Mouse (Mus musculus) macrophage (primary cell): Measurements from ENCODE around the gene Padi3. TPM values are rescaled to one million over a fixed set of nuclear protein-coding genes. Genes with fewer than 3 reads are reported as not detected.
A peak's percentile ranks its signal among the peaks of the same experiment; 100 is the strongest.

Experiments used
- H3K27ac ChIP-seq: fragments of 350-480 bp; formaldehyde crosslinking; 2 replicates; pipeline ENCODE4 v1.9.0; 2021
- H3K36me3 ChIP-seq: fragments of 350-480 bp; formaldehyde crosslinking; 2 replicates; pipeline ENCODE4 v1.9.0; 2021; ENCODE audit errors: inconsistent target
- H3K4me3 ChIP-seq: fragments of 350-480 bp; formaldehyde crosslinking; 2 replicates; pipeline ENCODE4 v1.9.0; 2021; ENCODE audit errors: inconsistent target
- H3K79me2 ChIP-seq: fragments of 350-480 bp; formaldehyde crosslinking; 2 replicates; pipeline ENCODE4 v1.9.0; 2021; ENCODE audit errors: inconsistent target
- WGBS: methylation state at CpG from one replicate; pipeline ENCODE4 v1.1.7; 2026; ENCODE audit warnings: inconsistent platforms; ENCODE audit not compliant: missing documents; 5-methylcytosine and 5-hydroxymethylcytosine counted together
- polyA plus RNA-seq: library from polyadenylated mRNA; stranded (reverse); fragments of 250-400 nt; gene quantifications from 3 replicates; pipeline ENCODE4 v1.2.4, GENCODE M21; 2018; ENCODE audit warnings: inconsistent platforms

The Padi3 gene
- polyA plus RNA-seq, 1 experiment from 2014 or later: 0.11 TPM

DNA sequence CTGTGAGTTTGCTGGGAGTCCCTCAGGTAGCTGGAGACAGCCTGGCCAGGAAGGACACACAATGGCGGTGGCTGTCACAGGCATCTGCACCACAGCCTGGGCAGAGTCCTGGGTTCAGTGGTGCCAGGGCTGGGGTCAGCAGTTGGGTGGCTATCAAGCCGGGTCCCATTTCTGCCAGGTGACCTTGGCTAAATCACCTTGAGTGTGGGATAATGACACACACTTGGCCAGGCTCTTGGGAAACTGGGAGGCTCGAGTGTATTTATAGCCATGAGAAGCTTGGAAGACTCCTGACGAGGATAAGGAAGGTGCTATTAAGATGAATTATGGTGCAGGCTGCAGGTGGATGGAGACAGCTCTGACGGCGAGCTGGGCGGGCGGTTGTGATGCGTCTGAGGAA lies 5.8 kb downstream of the Padi3 start:
- H3K27ac ChIP-seq: no peak overlapping the region
- no peaks in the 10 kb centered on the region for H3K79me2 ChIP-seq
- 93% methylated on average over 9 of the region's 9 CpGs for WGBS
- no peaks in the 10 kb centered on the region for H3K36me3 ChIP-seq
- no peak overlapping the region for H3K4me3 ChIP-seq

DNA sequence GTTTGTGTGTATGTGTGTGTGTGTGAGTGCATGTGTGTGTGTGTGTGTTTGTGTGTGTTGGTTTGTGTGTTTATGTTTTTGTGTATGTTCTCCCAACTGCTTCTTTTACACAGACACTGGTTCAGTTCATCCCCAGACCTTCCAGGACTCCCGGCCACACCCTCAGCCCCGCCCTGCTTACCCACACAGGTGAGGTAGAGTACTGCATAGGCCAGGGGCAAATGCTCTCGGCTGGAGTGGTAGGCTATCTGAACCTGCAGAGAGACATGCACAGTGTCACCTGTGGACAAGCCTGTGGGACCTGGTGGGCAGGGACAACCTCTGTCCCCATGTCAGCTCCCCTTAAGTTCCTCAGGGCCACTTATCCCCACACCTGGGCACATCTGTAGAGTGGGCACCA lies 9.1 kb downstream of the Padi3 start:
- WGBS: 86% methylated on average over 3 of the region's 3 CpGs
- H3K4me3 ChIP-seq: no peak overlapping the region
- no peak overlapping the region for H3K27ac ChIP-seq
- no peaks in the 10 kb centered on the region for H3K79me2 ChIP-seq
- H3K36me3 ChIP-seq: no peaks in the 10 kb centered on the region

DNA sequence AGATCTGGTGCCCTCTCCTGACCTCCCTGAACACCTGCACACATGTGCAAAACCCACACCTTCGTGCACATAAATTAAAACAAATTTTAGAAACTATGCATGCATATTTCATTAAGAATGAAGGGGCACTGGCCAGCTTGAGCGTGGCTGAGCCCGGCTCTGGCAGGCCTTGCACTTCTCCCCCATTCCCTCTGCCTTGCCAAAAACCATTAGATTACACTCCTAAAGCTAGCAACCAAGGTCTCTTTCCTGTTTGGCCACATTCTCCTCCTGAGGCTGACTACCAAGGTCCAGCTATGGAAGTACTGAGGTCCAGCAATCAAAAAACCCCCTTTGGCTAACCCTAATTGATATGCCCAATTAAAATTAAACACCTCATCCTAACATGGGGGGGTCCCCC lies 13.7 kb downstream of the Padi3 start:
- no peak overlapping the region for H3K27ac ChIP-seq
- H3K4me3 ChIP-seq: no peak overlapping the region
- H3K79me2 ChIP-seq: no peaks in the 10 kb centered on the region
- WGBS: 82% methylated on average over 3 of the region's 3 CpGs
- H3K36me3 ChIP-seq: no peaks in the 10 kb centered on the region

DNA sequence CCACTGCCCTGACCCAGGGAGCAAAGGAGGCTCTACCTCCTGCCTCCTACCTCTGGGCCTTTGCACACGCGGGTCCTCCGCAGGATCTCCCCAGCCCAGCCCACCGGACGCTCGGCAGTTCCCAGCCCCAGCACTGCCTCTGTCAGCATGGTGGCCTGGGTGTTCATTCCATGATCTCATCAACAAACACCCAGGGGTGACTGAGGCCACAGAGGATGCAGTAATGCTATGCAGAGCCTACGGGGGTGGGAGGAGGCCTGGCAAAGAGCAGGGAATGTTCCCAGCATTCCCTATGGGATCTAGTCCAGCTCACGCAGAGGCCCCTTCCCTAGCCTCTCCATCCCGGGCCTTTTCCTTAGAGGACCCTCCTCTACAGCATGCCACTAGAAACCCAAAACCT lies 15.8 kb downstream of the Padi3 start:
- 89% methylated on average over 9 of the region's 9 CpGs for WGBS

GRCm38 (mm10) chr4:140793795-140794194 lies 16.7 kb downstream of the Padi3 start:
- H3K79me2 ChIP-seq: no peaks in the 10 kb centered on the region
- WGBS: 80% methylated on average over 9 of the region's 9 CpGs
- H3K27ac ChIP-seq: no peak overlapping the region
- H3K4me3 ChIP-seq: no peak overlapping the region
- no peaks in the 10 kb centered on the region for H3K36me3 ChIP-seq

More for the DNA sequence above, 15.8 kb downstream of the Padi3 start:
- H3K79me2 ChIP-seq: no peaks in the 10 kb centered on the region
- no peak overlapping the region for H3K4me3 ChIP-seq
- H3K36me3 ChIP-seq: no peaks in the 10 kb centered on the region
- no peak overlapping the region for H3K27ac ChIP-seq

- H3K79me2 ChIP-seq: no peaks in the 10 kb centered on the region
- no peak overlapping the region for H3K27ac ChIP-seq
- no peak overlapping the region for H3K4me3 ChIP-seq
- no peaks in the 10 kb centered on the region for H3K36me3 ChIP-seq
- 93% methylated on average over 7 of the region's 7 CpGs for WGBS
These were observed 17.9 kb downstream of the Padi3 start for GRCm38 (mm10) chr4:140792584-140792983.

DNA sequence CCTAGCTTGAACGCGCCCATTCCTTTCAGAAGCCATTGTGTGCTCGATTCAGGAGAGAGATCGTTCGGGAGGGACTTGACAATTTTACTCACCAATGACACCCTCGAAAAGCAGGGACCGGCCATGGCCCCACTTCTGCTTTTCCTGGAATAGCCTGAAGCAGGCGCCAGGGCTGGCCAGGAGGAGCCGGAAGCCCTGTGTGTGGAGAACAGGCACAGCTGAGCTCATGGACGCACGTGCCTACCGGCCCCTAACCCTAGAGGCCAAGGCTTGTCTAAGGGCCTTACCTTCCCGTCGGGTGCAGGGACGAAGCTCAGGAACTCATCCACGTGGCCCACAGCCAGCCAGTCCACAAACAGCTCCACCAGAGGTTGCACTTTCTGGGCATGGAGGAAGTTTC lies 19.4 kb downstream of the Padi3 start:
- Histone ChIP-seq H3K79me2 (no peaks in the 10 kb centered on the region), H3K27ac (no peak overlapping the region), H3K36me3 (no peaks in the 10 kb centered on the region), H3K4me3 (no peak overlapping the region)
- WGBS: 61% methylated on average over 16 of the region's 16 CpGs

DNA sequence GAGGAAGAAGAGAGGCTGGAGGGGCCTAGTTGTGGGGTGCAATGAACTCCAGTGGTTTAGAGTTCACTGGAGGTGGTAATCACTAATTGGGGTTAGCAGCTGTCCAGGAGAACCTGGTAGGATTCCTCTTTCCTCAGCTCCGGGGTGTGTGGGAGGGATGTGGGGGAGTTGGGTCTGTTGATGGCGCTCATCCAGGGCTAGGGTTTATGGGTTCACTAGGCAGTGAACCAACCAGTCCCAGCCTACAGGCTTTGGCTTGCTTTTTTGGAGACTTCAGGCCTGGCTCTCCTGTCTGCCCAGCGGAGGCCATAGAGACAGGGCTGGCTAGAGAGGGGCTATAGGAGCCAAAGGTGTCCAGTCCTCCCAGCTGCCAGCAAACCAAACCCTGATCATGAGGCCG lies 20.5 kb downstream of the Padi3 start:
- Histone ChIP-seq H3K4me3 (no peak overlapping the region), H3K79me2 (no peaks in the 10 kb centered on the region), H3K27ac (no peak overlapping the region), H3K36me3 (no peaks in the 10 kb centered on the region)
- 96% methylated on average over 4 of the region's 4 CpGs for WGBS

DNA sequence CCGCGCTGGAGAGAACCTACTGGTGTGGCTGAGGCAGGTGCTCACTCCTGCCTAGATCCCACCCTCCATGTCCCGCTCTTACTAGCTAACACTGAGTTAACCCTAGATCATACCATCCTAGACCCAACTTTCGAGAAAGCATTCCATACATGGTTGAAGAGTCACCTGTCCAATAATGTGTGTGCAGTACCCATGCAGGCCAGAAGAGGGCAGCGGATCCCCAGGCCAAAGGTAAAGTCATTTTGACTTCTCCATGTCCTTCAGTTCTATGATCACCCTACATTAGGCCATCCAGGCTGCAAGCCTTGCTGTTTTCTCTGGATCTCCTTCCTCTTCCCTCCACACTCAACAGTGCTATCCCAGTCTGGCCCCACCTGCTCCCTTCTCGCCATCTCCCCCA lies 21.5 kb downstream of the Padi3 start:
- 68% methylated on average over 6 of the region's 6 CpGs for WGBS
- H3K4me3 ChIP-seq: no peak overlapping the region
- no peaks in the 10 kb centered on the region for H3K79me2 ChIP-seq
- H3K36me3 ChIP-seq: no peaks in the 10 kb centered on the region
- H3K27ac ChIP-seq: peak overlapping the region; percentile 95

DNA sequence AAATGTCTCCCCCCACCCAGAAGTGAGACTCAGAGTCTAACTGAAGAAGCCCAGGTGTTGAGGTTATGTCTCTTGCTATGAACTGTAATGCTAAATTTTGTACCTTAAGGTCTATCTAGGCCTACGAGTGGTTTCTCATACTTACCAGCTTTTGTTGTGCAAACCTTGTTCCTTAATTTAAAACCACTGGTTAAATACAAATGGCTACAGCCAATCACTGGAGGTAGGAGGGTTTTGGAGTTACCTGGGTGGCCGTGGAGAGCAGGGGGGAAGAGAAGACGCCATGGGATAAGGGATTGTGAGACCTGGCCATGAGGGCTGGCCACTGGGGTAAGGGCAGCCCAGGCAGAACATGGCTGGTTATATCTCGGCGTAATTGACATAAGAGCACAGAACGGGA lies 22.2 kb downstream of the Padi3 start:
- peak overlapping the region; percentile 95 for H3K27ac ChIP-seq
- no peak overlapping the region for H3K4me3 ChIP-seq
- H3K79me2 ChIP-seq: no peaks in the 10 kb centered on the region
- WGBS: 26% methylated on average over 6 of the region's 6 CpGs
- H3K36me3 ChIP-seq: no peaks in the 10 kb centered on the region

DNA sequence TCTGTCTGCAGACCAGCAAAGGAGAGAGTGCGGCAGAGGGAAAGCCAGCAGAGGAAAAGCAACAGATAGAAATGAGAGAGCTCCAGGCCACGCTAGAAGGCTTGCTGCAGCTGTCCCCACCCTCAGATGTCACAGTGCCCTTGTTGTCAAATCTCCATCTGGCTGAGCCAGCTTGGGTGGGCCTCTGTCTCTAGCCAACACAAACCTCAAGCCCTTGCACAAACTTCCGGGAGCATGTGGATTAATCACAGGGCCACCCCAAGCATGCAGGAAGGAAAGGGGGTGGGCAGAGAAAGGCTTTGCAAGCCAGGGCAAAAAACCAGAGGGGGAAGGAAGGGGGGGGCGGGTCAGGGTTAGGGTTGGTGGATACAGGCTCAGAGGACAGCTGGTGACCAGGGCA lies 23.0 kb downstream of the Padi3 start:
- no peaks in the 10 kb centered on the region for H3K79me2 ChIP-seq
- no peaks in the 10 kb centered on the region for H3K36me3 ChIP-seq
- H3K4me3 ChIP-seq: no peak overlapping the region
- peak overlapping the region; percentile 95 for H3K27ac ChIP-seq
- WGBS: 15% methylated on average over 4 of the region's 4 CpGs

DNA sequence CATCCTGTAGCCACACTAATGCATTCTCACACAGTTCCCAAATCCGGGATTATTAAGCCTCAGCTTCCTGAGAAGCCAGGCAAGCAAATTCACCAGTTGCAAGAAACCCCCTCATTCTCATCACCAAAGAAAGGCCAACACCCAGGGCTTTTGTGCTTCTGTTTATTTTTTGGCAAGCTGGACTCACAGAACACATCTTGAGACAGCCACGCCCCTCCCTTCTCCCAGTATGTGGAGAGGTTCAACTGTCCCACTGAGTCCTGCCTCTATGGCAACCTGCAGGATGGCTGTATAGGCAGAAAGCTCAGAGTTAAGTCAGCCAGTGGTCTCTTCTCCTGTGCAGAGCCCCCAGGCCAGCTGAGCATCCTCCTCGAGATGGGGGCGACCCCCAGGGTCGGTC lies 25.2 kb downstream of the Padi3 start:
- Histone ChIP-seq H3K36me3 (no peaks in the 10 kb centered on the region), H3K4me3 (no peak overlapping the region), H3K27ac (no peak overlapping the region), H3K79me2 (no peaks in the 10 kb centered on the region)
- WGBS: 95% methylated on average over 5 of the region's 5 CpGs

DNA sequence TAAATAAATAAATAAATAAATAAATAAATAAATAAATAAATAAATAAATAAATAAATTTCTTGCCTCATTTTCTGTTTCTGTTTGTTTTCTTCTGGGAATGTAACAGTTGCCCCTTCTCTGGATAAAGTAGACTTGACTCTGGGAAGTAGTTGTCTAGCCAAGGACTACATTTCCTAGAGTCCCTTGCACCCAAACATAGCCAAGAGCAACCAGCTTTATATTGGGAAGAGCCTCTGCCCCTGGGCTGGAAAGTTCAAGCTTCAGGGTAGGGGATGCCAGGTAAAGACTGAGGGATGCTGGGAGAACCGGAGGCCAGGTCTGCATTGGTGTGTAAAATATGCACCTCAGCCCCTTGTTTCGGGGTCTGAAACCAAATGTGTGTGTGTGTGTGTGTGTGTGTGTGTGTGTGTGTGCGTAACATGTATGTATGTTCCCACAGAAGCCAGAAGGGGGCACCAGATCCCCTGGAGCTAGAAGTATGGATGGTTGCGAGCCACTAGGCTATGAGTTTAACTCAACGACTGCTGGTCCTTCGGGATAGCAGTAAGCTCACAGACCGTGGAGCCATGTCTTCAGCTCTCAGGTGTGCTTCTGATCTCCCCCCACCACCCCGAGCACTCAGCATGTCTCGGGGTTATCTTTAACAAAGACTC lies 26.0 kb downstream of the Padi3 start:
- Histone ChIP-seq H3K79me2 (no peaks in the 10 kb centered on the region), H3K36me3 (no peaks in the 10 kb centered on the region), H3K4me3 (no peak overlapping the region), H3K27ac (no peak overlapping the region)
- 96% methylated on average over 9 of the region's 9 CpGs for WGBS

- no peaks in the 10 kb centered on the region for H3K36me3 ChIP-seq
- 66% methylated on average over 8 of the region's 9 CpGs for WGBS
- no peak overlapping the region for H3K4me3 ChIP-seq
- no peak overlapping the region for H3K27ac ChIP-seq
- H3K79me2 ChIP-seq: no peaks in the 10 kb centered on the region
These were observed 27.6 kb downstream of the Padi3 start for GRCm38 (mm10) chr4:140782821-140783220.

DNA sequence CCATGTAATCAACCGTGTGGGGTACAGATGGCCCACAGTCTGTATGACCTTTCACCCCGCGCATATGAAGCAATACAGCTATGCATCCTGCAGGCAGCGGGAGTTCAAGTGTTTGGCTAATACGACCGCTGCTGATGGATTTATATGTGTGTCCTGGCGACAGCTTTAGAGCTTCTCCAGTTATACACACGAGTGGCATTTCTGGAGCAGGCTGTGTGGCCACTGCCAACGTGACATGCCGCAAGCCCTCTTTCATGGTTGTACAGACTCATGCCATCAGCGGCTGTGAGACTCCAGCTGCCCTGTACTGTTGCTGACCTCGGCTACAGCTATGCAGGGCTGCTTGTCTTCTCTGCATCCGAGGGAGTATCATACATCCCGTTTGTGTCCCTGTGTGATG lies 29.9 kb downstream of the Padi3 start:
- WGBS: 94% methylated on average over 14 of the region's 14 CpGs
- Histone ChIP-seq H3K27ac (no peak overlapping the region), H3K4me3 (no peak overlapping the region), H3K79me2 (no peaks in the 10 kb centered on the region), H3K36me3 (no peaks in the 10 kb centered on the region)

DNA sequence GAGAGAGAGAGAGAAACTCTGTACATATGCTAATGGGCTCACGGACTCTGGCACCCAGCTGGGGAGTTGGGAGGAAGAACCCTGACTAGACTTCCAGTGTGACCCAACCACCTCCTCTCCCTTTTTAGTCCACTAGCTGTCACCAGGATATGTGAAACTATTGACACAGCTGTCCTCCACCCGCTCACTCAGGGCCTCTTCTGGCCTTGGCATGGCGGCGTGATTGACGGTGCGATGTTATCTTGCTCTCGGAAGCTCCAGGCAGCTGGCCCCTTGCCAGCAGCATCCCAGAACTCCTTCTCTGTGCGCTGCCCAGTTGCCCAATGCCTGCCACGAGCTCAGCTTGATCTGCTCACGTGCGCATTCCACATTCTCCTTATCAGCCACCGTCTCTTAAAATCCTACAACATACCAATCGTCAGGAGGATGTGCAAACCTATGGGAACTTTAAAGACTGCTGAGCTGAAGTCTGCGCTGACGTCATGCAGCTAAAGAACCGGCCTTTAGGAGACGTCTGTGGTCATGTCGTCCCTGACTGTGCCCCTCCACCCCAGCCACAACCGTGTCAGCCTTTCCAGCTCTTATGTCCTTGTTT lies 30.5 kb downstream of the Padi3 start:
- Histone ChIP-seq H3K36me3 (no peaks in the 10 kb centered on the region), H3K27ac (no peak overlapping the region), H3K79me2 (no peaks in the 10 kb centered on the region), H3K4me3 (no peak overlapping the region)
- 86% methylated on average over 19 of the region's 19 CpGs for WGBS
